Mouse (Mus musculus) E14TG2a.4 (cell line): ENCODE measurements around the gene Slc15a5.

Experiments
- CTCF ChIP-seq: conservative IDR thresholded peaks from 2 replicates; pipeline ENCODE4 v1.5.1; 2014; ENCODE audit warnings: low read length
- NANOG ChIP-seq: IDR thresholded peaks from 2 replicates; pipeline ENCODE4 v1.6.1; 2014; ENCODE audit warnings: borderline replicate concordance, low read length, mixed read lengths
- POU5F1 ChIP-seq: IDR thresholded peaks from 2 replicates; pipeline ENCODE4 v1.6.1; 2014; ENCODE audit warnings: low read length, borderline replicate concordance

GRCm38 (mm10) chr6:138007705-138008104 lies 72.0 kb downstream of the Slc15a5 start:
- TF ChIP-seq CTCF (no peak), POU5F1 (no peak), NANOG (no peak)
